Mouse (Mus musculus): ENCODE data around the gene Ccnt1.
A peak's percentile ranks its signal among the peaks of the same experiment; 100 is the strongest.

DNA sequence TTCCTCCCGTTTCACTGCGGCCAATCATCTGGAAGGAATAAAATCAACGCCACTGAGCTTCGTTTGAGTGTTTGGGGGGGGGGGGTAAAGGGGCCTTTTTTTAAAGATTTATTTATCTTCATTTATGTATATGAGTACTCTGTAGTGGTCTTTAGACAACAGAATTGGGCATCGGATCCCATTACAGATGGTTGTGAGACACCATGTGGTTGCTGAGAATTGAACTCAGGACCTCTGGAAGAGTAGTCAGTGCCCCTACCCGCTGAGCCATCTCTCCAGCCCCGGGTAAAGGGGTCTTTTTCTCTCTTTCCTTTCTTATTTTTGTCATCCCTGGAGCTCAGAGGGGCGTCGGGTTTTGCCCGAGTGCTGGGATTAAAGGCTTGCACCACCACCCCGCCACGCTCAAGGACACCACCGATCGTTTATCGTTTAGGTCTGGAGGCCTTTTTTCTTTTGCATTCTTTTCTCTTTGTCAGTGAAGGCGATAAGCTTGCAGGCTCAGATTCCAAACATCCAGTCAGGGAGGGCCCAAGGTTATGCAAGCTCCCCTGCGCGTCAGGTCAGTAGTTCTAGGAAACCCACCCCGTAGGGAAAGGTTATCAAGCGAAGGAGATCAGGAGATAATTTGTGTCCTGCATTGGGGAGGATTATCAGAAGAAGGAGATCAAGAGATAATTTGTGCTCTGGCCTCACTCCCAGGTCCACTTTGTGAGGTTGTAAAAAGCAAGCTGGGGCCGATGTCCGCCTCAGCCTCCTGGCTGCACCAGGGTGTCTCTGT, 2.3 kb downstream of the Ccnt1 start:
- no peak for TF ChIP-seq TAL1 (IDR thresholded peaks at IDR 0.05; ENCODE audit: low read length)
- peak; percentile 73 for TF ChIP-seq GATA1 (IDR thresholded peaks at IDR 0.05; ENCODE audit: low read length)
